Mouse (Mus musculus): ENCODE data around the gene Gsg1l. TPM values are rescaled to one million over a fixed set of nuclear protein-coding genes. Genes with fewer than 3 reads are reported as not detected.
A peak's percentile ranks its signal among the peaks of the same experiment; 100 is the strongest.

Gsg1l gene
- total and polyA plus RNA-seq, 2 experiments from 2014 or later, result 17.8 to 42.7 TPM

DNA sequence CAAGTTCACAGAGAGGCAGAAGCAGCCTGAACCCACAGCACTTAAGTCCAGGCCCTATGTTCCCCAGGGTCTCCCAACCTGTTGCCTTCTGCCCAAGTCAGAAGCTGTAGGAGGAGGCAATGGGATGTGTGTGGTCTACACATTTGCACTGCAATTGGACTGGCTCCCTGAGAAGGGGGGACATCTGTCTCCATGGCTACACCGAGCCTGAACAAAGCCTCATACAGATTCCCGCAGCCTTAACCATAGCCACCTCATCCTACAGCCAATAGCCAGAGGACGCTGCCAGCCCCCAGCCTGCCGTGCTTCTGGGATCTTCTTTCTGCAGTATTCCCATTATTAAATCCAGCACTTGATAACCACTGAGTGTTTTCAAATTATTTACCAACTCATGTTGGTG, 20.0 kb downstream of the Gsg1l start:
- H3K9ac ChIP-seq (replicated peaks; ENCODE audit: low read length, poor library complexity, severe bottlenecking), result no peak overlapping the region
- no peak overlapping the region for H3K4me3 ChIP-seq (ENCODE audit: low read depth, low read length)
- no peaks in the 10 kb centered on the region; the same call in 1 of the 2 replicates for H3K4me1 ChIP-seq (ENCODE audit: insufficient read depth, low read length)
- no peak for TF ChIP-seq CTCF (IDR thresholded peaks at IDR 0.05)
- ATAC-seq (ENCODE audit: low FRiP score) (0 out of 2 replicates have a peak, but pooled peaks have one; percentile 41), DNase-seq (ENCODE audit: low spot score) (peak; percentile 73)
- H3K27ac ChIP-seq (ENCODE audit: low read depth, low read length), result no peak overlapping the region
- H3K9me3 ChIP-seq (ENCODE audit: low read length), result no peaks in the 10 kb centered on the region
- 30% methylated on average over 4 of the region's 4 CpGs for WGBS
- no peaks in the 10 kb centered on the region for H3K27me3 ChIP-seq (ENCODE audit: insufficient read depth, low read length)
- H3K36me3 ChIP-seq (ENCODE audit: insufficient read depth, low read length), result no peaks in the 10 kb centered on the region
- no peak overlapping the region for H3K4me2 ChIP-seq (ENCODE audit: low read depth, low read length, poor library complexity, severe bottlenecking)

DNA sequence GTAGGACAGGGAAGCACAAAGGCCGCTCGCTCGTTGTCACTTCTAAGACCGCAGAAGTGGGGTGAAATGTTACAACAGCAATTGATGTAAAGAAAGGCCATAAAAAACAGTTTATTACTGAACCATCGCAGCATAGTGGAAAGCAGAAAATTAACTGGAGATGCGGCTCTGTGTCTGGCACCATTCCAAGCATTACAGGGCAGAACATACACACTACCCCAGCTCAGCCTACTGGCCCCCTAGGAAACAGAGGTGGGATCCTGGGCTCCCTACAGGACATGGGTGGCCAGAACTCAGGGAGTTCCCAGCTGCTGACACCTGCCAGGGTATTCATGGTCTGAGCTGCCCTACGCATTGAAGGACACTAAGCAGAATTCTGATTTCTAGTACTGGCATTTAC, 23.3 kb downstream of the Gsg1l start:
- no peak for TF ChIP-seq CTCF (IDR thresholded peaks at IDR 0.05)
- DNase-seq (ENCODE audit: low spot score), result no peak
- no peak overlapping the region for H3K4me3 ChIP-seq (ENCODE audit: low read depth, low read length)
- H3K27ac ChIP-seq (ENCODE audit: low read depth, low read length), result no peak overlapping the region
- H3K9ac ChIP-seq (replicated peaks; ENCODE audit: low read length, poor library complexity, severe bottlenecking), result no peak overlapping the region
- H3K36me3 ChIP-seq (ENCODE audit: insufficient read depth, low read length), result no peaks in the 10 kb centered on the region
- no peak for ATAC-seq (ENCODE audit: low FRiP score)
- H3K4me1 ChIP-seq (ENCODE audit: insufficient read depth, low read length), result peaks cover 4% of the 10 kb centered on the region; the same call in 1 of the 2 replicates
- H3K27me3 ChIP-seq (ENCODE audit: insufficient read depth, low read length), result no peaks in the 10 kb centered on the region
- H3K9me3 ChIP-seq (ENCODE audit: low read length), result no peaks in the 10 kb centered on the region
- H3K4me2 ChIP-seq (ENCODE audit: low read depth, low read length, poor library complexity, severe bottlenecking), result no peak overlapping the region
- WGBS, result 49% methylated on average over 7 of the region's 7 CpGs

DNA sequence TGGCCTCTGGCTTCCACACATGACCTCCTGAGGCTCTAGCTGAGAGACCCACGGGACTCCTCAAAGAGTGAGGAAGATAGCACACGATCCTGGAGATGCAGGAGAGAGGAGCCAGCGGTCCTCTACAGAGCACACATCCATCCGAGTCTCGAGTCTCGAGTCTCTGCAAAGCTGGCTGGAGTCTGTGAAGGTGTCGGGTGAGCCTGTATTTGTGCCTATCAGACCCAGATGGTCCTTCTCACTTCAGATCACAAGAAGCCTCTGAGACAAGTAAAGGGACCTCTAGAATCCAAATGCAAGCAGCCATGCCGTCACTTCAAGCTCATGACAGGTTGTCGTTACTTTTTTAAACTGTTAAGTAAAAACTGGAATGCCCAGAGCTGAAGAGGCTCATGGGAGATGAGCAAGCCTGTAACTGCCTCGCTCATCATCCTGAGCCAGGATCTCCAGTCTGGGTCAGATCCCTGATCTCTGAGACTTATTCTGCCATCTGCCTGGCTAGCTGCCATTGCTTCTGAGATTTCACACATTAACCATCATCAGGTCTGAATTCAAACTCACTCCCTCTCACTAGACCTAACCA, 24.8 kb downstream of the Gsg1l start:
- Histone ChIP-seq H3K9ac (replicated peaks; ENCODE audit: low read length, poor library complexity, severe bottlenecking) (no peak overlapping the region), H3K4me1 (ENCODE audit: insufficient read depth, low read length) (peaks cover 4% of the 10 kb centered on the region; the same call in 1 of the 2 replicates), H3K36me3 (ENCODE audit: insufficient read depth, low read length) (no peaks in the 10 kb centered on the region), H3K4me3 (ENCODE audit: low read depth, low read length) (no peak overlapping the region), H3K9me3 (ENCODE audit: low read length) (no peaks in the 10 kb centered on the region), H3K27ac (ENCODE audit: low read depth, low read length) (no peak overlapping the region), H3K4me2 (ENCODE audit: low read depth, low read length, poor library complexity, severe bottlenecking) (no peak overlapping the region), H3K27me3 (ENCODE audit: insufficient read depth, low read length) (no peaks in the 10 kb centered on the region)
- WGBS, result 87% methylated on average over 10 of the region's 10 CpGs
- ATAC-seq (ENCODE audit: low FRiP score) (no peak), DNase-seq (ENCODE audit: low spot score) (no peak)
- TF ChIP-seq CTCF (IDR thresholded peaks at IDR 0.05), result no peak

DNA sequence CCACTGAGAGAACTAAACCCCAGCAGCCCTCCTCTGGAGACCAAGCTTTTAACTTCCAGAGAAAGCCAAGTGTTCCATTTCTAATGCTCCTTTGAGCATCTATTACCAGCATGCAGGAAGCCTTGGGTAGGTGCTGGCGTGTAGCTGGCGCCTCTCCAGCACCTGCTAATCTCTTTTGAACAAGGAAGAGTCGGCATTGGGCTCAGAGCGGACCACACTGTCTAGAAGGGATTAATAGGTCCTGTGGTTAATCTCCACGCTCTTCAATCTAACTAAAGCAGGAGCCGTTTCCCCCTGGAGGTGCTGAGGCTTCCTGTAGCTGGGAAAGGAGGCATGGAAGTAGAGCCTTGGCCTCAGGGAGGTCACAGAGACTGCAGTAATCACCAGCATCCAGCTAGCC, 27.6 kb downstream of the Gsg1l start:
- H3K27ac ChIP-seq (ENCODE audit: low read depth, low read length), result no peak overlapping the region
- no peaks in the 10 kb centered on the region for H3K27me3 ChIP-seq (ENCODE audit: insufficient read depth, low read length)
- no peak overlapping the region for H3K4me2 ChIP-seq (ENCODE audit: low read depth, low read length, poor library complexity, severe bottlenecking)
- no peak overlapping the region for H3K4me3 ChIP-seq (ENCODE audit: low read depth, low read length)
- 0 out of 2 replicates have a peak, but pooled peaks cover 4% of the 10 kb centered on the region for H3K4me1 ChIP-seq (ENCODE audit: insufficient read depth, low read length)
- DNase-seq (ENCODE audit: low spot score) (peak; percentile 53), ATAC-seq (ENCODE audit: low FRiP score) (no peak; the same call in 1 of the 2 replicates)
- no peak overlapping the region for H3K9ac ChIP-seq (replicated peaks; ENCODE audit: low read length, poor library complexity, severe bottlenecking)
- H3K36me3 ChIP-seq (ENCODE audit: insufficient read depth, low read length), result no peaks in the 10 kb centered on the region
- WGBS, result 20% methylated on average over 6 of the region's 6 CpGs
- no peaks in the 10 kb centered on the region for H3K9me3 ChIP-seq (ENCODE audit: low read length)
- TF ChIP-seq CTCF (IDR thresholded peaks at IDR 0.05), result no peak

DNA sequence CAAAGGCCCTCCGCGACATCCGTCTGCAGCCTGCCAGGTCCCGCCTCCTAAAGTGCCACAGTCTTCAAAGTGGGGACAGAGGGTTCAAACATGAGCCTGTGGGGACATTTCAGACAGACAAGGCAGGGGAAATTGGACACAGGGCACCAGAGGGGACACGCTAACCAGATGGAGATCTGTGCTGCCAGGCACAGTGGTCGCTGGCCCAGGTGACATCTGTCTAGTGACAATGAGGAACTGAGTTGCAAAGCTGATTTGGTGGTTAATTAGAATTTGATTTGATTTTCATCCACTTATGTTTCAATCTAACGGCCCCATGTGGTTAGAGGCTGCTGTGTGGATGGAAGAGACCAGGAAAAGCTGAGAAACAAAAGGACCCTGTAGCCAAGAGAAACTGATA, 28.6 kb downstream of the Gsg1l start:
- no peaks in the 10 kb centered on the region for H3K27me3 ChIP-seq (ENCODE audit: insufficient read depth, low read length)
- no peak overlapping the region for H3K4me2 ChIP-seq (ENCODE audit: low read depth, low read length, poor library complexity, severe bottlenecking)
- TF ChIP-seq CTCF (IDR thresholded peaks at IDR 0.05), result no peak
- DNase-seq (ENCODE audit: low spot score), result peak; percentile 81
- WGBS, result 71% methylated on average over 7 of the region's 7 CpGs
- H3K4me1 ChIP-seq (ENCODE audit: insufficient read depth, low read length), result peaks cover 12% of the 10 kb centered on the region; the same call in 1 of the 2 replicates
- no peak overlapping the region for H3K9ac ChIP-seq (replicated peaks; ENCODE audit: low read length, poor library complexity, severe bottlenecking)
- ATAC-seq (ENCODE audit: low FRiP score), result no peak
- H3K27ac ChIP-seq (ENCODE audit: low read depth, low read length), result no peak overlapping the region
- H3K9me3 ChIP-seq (ENCODE audit: low read length), result no peaks in the 10 kb centered on the region
- H3K36me3 ChIP-seq (ENCODE audit: insufficient read depth, low read length), result no peaks in the 10 kb centered on the region
- H3K4me3 ChIP-seq (ENCODE audit: low read depth, low read length), result no peak overlapping the region

DNA sequence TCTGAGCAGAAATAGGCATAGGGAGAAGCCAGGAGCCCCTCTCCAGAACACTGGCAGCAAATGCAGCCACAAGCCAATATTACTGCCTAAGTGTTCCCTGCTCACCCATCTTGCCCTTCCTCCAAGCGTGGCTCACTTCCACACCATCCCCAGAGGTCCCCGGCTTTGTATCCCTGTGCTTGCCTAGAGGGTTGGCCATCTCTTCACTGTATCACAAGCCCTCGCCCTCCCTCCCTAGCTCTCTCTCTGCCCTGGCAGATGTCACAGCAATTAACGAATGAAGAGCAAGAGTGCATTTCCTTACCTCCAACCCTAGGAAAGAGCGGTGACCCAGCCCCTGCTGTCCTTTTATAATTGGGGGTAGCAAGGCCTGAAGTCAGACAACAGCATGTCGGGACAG, 30.3 kb downstream of the Gsg1l start:
- WGBS, result 47% methylated on average over 6 of the region's 6 CpGs
- Histone ChIP-seq H3K36me3 (ENCODE audit: insufficient read depth, low read length) (no peaks in the 10 kb centered on the region), H3K9ac (replicated peaks; ENCODE audit: low read length, poor library complexity, severe bottlenecking) (no peak overlapping the region), H3K27me3 (ENCODE audit: insufficient read depth, low read length) (no peaks in the 10 kb centered on the region), H3K4me2 (ENCODE audit: low read depth, low read length, poor library complexity, severe bottlenecking) (no peak overlapping the region), H3K4me3 (ENCODE audit: low read depth, low read length) (no peak overlapping the region), H3K9me3 (ENCODE audit: low read length) (no peaks in the 10 kb centered on the region), H3K27ac (ENCODE audit: low read depth, low read length) (no peak overlapping the region), H3K4me1 (ENCODE audit: insufficient read depth, low read length) (peaks cover 12% of the 10 kb centered on the region; the same call in 1 of the 2 replicates)
- DNase-seq (ENCODE audit: low spot score) (no peak), ATAC-seq (ENCODE audit: low FRiP score) (no peak)
- TF ChIP-seq CTCF (IDR thresholded peaks at IDR 0.05), result no peak

Measured in midbrain, postnatal 0 days (tissue).